Mouse (Mus musculus): Measurements from ENCODE around the gene Ptk6.

The Ptk6 gene

DNA sequence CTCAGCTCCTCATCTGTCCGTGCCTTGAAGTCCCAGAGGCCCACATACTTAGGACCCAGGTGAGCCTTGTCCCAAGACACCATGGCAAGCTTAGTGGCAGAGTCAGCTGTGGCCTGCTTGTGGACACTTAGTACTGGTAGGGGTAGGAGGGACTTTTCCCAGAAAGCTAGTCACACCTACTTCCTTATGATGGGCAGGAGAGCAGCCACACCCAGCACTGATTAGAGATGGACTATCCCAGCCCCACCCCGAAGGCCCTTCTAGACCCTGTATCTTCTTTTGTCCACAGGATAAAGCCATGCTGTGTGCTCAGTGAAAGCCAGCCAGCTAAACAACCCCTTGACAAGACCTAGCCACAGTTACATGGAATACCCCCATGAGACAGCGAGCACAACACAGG is at the start of gene Ptk6:
Ptk6 (minus strand) TSS at position 368 of the 400 bp plus-strand sequence.
- no peaks in the 10 kb centered on the region for H3K27me3 ChIP-seq (ENCODE audit: control insufficient read depth, insufficient read depth, low read length, poor library complexity, severe bottlenecking)
- no peak for DNase-seq (ENCODE audit: low read depth, low spot score)
- H3K36me3 ChIP-seq (ENCODE audit: control insufficient read depth, insufficient read depth, low read length, poor library complexity, severe bottlenecking), result no peaks in the 10 kb centered on the region

DNA sequence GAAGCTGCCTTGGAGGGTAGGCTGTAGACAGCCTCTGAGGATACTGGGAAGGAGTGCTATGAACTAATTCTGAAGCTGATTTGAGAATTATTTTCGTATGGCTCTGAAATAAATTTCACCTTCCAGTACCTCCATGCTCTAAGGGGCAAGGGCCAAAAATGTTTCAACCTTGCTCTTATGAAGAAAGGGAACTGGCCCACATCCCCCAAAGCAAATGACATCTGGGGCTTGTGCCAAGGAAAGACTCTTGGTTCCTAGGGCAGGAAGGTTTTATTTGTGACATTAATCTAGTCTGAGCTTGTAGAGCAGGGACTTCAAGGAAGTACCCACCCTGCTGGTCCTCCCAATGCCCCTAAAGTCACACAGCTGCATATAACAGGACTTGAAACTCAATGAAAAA is 49.3 kb upstream of the Ptk6 start:
- H3K36me3 ChIP-seq (ENCODE audit: control insufficient read depth, insufficient read depth, low read length, poor library complexity, severe bottlenecking), result peaks cover 5% of the 10 kb centered on the region
- no peak for DNase-seq (ENCODE audit: low read depth, low spot score)
- no peaks in the 10 kb centered on the region for H3K27me3 ChIP-seq (ENCODE audit: control insufficient read depth, insufficient read depth, low read length, poor library complexity, severe bottlenecking)

GRCm38 (mm10) chr2:181249217-181249616 is 46.6 kb upstream of the Ptk6 start:
- no peak for DNase-seq (ENCODE audit: low read depth, low spot score)
- H3K36me3 ChIP-seq (ENCODE audit: control insufficient read depth, insufficient read depth, low read length, poor library complexity, severe bottlenecking), result no peaks in the 10 kb centered on the region; the same call in none of the 2 replicates
- H3K27me3 ChIP-seq (ENCODE audit: control insufficient read depth, insufficient read depth, low read length, poor library complexity, severe bottlenecking), result no peaks in the 10 kb centered on the region

GRCm38 (mm10) chr2:181245031-181245430 is 42.4 kb upstream of the Ptk6 start:
- Histone ChIP-seq H3K27me3 (ENCODE audit: control insufficient read depth, insufficient read depth, low read length, poor library complexity, severe bottlenecking) (no peaks in the 10 kb centered on the region), H3K36me3 (ENCODE audit: control insufficient read depth, insufficient read depth, low read length, poor library complexity, severe bottlenecking) (no peaks in the 10 kb centered on the region; the same call in none of the 2 replicates)
- DNase-seq (ENCODE audit: low read depth, low spot score), result no peak

DNA sequence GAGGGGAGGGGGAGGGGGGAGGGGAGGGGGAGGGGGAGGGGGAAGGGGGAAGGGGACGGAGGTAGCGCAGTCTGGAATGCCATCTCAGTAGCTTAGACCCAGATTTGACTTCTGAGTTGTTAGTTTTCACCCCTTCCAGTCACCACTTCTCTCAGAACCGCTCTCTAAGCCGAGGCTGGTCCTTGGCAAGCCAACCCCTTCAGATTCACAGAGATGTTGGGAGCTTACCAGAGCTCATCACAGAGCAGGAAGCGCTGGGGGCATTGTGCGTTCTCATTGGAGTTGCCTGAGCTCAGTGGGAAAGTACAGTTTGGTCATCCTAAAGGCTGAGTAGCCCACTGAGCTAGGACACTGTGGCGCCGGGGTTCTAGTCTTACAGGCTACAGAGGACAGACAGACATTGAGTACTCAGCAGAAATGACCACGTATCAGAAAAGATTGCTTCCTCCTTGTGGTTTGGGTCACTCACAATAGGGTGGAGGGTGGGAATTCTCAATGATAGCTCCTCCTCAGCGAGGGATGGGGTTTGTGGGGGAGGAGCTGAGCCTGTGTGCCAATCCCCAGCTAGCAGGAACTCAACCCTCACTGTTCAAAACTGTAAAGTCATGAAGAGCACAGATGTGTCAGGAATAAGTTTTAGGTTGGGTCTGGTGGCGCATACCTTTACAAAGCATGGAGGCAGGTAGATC is 41.3 kb upstream of the Ptk6 start:
- H3K36me3 ChIP-seq (ENCODE audit: control insufficient read depth, insufficient read depth, low read length, poor library complexity, severe bottlenecking), result no peaks in the 10 kb centered on the region; the same call in 1 of the 2 replicates
- H3K27me3 ChIP-seq (ENCODE audit: control insufficient read depth, insufficient read depth, low read length, poor library complexity, severe bottlenecking), result no peaks in the 10 kb centered on the region
- DNase-seq (ENCODE audit: low read depth, low spot score), result peak; percentile 52

DNA sequence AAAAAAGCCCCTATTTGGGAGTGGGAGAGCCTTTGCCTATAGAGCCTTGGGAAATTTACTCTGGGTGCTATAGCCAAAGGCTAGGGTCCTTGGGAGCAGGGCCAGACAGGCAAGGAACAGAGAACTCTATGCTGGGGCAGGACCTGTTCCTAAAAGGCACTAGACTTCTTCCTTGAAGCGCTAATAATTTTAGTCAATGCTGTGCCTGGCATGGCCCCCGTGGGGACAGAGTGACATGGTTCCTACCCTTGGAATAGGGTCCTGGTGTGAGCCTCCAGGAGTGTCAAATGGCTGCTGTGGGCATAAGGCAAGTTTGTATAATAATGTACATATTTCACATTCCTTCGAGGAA is 39.7 kb upstream of the Ptk6 start:
- Histone ChIP-seq H3K36me3 (ENCODE audit: control insufficient read depth, insufficient read depth, low read length, poor library complexity, severe bottlenecking) (peaks cover 9% of the 10 kb centered on the region), H3K27me3 (ENCODE audit: control insufficient read depth, insufficient read depth, low read length, poor library complexity, severe bottlenecking) (no peaks in the 10 kb centered on the region)
- DNase-seq (ENCODE audit: low read depth, low spot score), result no peak

- Histone ChIP-seq H3K36me3 (ENCODE audit: control insufficient read depth, insufficient read depth, low read length, poor library complexity, severe bottlenecking) (peaks cover 9% of the 10 kb centered on the region), H3K27me3 (ENCODE audit: control insufficient read depth, insufficient read depth, low read length, poor library complexity, severe bottlenecking) (no peaks in the 10 kb centered on the region)
- DNase-seq (ENCODE audit: low read depth, low spot score), result peak; percentile 88
These were observed 39.2 kb upstream of the Ptk6 start, which contains the start of gene Helz2 for GRCm38 (mm10) chr2:181241602-181242313. Gene Helz2, minus strand, starts transcription at chr2:181242027.

DNA sequence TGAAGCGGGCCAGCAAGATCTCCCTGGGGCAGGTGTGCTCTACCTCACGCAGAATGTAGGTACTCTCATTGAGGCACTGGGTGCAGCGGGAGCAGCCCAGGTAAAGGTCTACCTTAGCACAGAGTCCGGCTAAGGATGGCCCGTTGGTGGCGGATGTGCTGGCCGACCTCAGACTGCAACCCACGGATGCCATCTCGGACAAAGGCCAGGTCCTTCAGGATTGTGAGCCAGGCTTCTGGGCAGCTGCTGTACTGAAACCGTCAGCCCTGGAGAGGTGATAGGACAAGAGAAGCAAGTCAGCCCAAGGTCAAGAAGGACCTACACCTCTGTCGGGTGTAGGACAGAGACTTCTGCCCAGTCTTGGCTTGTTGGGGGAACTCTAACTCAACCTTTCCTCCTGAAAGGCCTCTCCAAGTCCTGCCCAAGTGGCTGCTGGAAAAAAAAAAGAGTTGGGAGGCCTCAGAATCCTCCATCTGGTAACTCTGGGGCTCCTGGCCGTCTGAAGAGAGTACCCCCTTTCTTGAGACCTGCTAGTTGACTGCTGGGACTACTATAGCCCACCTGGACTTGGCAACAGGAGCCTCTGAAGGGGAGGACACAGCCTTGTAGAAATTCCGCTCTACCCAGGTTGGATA is 38.3 kb upstream of the Ptk6 start:
- peaks cover 12% of the 10 kb centered on the region for H3K36me3 ChIP-seq (ENCODE audit: control insufficient read depth, insufficient read depth, low read length, poor library complexity, severe bottlenecking)
- DNase-seq (ENCODE audit: low read depth, low spot score), result no peak
- H3K27me3 ChIP-seq (ENCODE audit: control insufficient read depth, insufficient read depth, low read length, poor library complexity, severe bottlenecking), result no peaks in the 10 kb centered on the region

DNA sequence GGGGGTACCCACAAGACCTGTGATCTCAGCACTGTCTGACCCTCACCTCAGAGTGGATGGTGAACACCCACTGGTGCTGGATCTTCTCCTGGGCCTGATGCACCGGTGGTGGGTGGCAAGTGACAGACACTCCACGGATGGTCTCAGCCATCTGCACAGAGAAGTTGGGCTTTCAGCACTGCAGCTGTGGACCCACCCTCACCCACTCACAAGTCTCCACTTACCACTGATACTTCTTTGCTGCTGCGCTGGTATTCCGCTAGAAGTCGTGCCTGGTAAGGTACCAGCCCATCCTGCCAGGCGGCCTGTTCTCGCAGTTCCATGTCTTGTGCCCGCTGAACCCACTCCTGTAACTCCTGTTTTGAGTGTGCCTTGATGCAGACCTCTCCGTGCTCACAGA is 36.7 kb upstream of the Ptk6 start:
- Histone ChIP-seq H3K36me3 (ENCODE audit: control insufficient read depth, insufficient read depth, low read length, poor library complexity, severe bottlenecking) (peaks cover 21% of the 10 kb centered on the region), H3K27me3 (ENCODE audit: control insufficient read depth, insufficient read depth, low read length, poor library complexity, severe bottlenecking) (no peaks in the 10 kb centered on the region)
- peak; percentile 35 for DNase-seq (ENCODE audit: low read depth, low spot score)

- peaks cover 25% of the 10 kb centered on the region for H3K36me3 ChIP-seq (ENCODE audit: control insufficient read depth, insufficient read depth, low read length, poor library complexity, severe bottlenecking)
- no peaks in the 10 kb centered on the region for H3K27me3 ChIP-seq (ENCODE audit: control insufficient read depth, insufficient read depth, low read length, poor library complexity, severe bottlenecking)
- peak; percentile 65 for DNase-seq (ENCODE audit: low read depth, low spot score)
These were observed 36.3 kb upstream of the Ptk6 start for GRCm38 (mm10) chr2:181238861-181239260.

DNA sequence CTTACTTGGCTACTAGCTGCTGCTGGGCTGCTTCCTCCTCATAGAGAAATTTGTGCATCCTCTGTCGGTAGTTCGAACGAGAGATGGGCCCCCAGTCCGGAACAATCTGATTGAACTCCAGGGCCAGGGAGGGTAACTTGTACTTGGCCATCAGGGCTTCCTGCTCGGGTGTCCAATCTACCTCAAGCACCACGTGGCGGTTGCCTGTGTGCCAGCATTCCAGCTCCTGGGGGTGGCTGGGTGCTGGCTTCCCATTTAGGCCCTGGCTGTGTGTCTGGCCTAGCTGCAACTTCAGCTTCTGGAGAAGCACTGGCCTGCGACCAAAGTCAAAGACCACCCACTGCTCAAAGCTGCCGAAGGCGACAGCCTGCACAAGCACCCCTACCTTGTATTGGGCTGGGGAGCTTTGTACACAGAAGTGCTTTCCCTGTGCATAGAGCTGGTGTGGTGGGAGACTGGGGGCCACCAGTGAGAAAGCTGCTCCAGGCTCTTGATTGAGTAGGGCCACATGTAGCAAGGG is 35.6 kb upstream of the Ptk6 start:
- no peak for DNase-seq (ENCODE audit: low read depth, low spot score)
- Histone ChIP-seq H3K27me3 (ENCODE audit: control insufficient read depth, insufficient read depth, low read length, poor library complexity, severe bottlenecking) (no peaks in the 10 kb centered on the region), H3K36me3 (ENCODE audit: control insufficient read depth, insufficient read depth, low read length, poor library complexity, severe bottlenecking) (peaks cover 26% of the 10 kb centered on the region)

DNA sequence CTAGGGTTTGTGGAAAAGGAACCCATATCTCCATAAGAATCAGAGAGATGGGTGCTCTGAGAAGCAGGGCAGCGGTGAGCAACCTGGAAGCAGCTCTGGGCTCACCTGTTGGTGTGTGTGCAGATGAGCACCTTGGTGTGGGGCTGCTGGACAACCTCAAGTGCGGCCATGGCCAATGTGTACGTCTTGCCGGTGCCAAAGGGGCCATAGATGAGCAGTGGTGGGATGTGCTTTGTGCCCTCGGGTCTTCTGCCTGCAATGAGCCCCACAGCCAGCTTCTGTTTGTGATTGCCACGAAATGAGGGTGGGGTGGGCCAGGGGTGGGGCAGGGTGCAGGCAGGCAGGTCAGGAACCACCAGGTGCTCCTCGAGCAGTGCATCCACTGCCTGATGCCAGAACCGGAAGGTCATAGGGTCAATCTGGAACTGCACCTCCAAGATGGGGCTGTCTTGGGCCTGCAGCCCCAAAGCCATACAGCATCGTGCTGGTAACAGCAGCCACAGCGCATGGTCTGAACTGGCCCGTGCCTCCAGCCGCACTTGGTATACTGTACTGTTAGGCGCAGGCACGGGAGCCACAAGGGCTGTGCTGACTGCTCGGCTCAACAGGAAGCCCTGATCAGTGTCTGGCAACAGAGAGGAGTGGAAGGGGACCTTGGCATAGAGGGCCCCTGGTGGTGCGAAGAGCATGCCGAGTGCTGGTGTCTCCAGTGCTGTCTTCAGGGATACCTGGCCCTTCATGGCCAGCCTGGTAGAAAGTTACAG is 34.8 kb upstream of the Ptk6 start:
- H3K36me3 ChIP-seq (ENCODE audit: control insufficient read depth, insufficient read depth, low read length, poor library complexity, severe bottlenecking), result peaks cover 27% of the 10 kb centered on the region
- H3K27me3 ChIP-seq (ENCODE audit: control insufficient read depth, insufficient read depth, low read length, poor library complexity, severe bottlenecking), result no peaks in the 10 kb centered on the region
- no peak for DNase-seq (ENCODE audit: low read depth, low spot score)

- H3K36me3 ChIP-seq (ENCODE audit: control insufficient read depth, insufficient read depth, low read length, poor library complexity, severe bottlenecking), result peaks cover 36% of the 10 kb centered on the region
- no peaks in the 10 kb centered on the region for H3K27me3 ChIP-seq (ENCODE audit: control insufficient read depth, insufficient read depth, low read length, poor library complexity, severe bottlenecking)
- DNase-seq (ENCODE audit: low read depth, low spot score), result peak; percentile 33
These were observed 33.3 kb upstream of the Ptk6 start for GRCm38 (mm10) chr2:181235681-181236566.

GRCm38 (mm10) chr2:181234680-181235079 is 32.1 kb upstream of the Ptk6 start:
- no peak for DNase-seq (ENCODE audit: low read depth, low spot score)
- Histone ChIP-seq H3K36me3 (ENCODE audit: control insufficient read depth, insufficient read depth, low read length, poor library complexity, severe bottlenecking) (peaks cover 46% of the 10 kb centered on the region), H3K27me3 (ENCODE audit: control insufficient read depth, insufficient read depth, low read length, poor library complexity, severe bottlenecking) (no peaks in the 10 kb centered on the region)
